16 mouse cellular contexts compared by ENCODE assay signal in the genomic region with DNA sequence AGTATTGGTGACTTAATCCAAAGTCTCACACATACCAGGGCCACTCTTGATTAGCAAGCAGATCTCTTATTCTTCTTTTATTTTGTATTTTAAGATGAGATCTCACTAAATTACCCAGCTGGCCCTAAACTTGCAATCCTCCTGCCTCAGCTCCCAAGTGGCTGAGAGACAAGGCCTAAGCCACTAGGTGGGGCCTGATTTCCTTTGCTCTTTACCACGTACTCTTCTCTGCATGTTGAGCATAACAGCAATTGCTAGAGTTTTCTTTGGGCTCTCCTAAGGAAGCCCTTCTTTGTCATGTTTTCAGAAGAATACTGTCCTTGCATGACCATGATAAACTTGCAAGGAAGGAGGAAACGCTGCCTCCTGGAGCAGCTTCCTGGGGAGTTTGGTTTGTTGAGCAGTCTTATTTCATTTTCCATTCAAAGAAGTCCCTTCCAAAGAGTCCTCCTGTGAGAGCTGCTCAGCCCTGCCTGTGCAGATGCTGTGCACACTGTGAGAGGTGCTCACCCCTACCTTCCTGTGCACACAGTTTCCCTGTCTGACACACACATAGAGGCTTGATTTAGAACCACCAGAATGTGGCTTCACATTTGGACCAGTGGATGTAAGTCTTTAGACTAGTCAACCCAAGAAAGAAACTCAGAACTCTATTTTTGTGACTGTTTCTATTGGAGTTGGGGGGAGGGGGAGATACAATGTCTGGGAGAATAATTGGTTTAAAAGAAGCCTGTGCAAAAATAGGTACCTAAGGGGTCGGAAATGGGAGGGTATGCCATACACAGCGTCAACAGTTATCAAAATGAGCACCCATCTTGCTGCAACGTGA. TPM values are rescaled to one million over a fixed set of nuclear protein-coding genes. Genes with fewer than 3 reads are reported as not detected.
DNase-seq lines count a peak whose midpoint lies in the region; ATAC-seq and TF ChIP-seq lines count a peak whose summit lies in the region.
"Had no signal": no experiment of that assay in that cellular context is flagged by ENCODE, and none has a peak within 500 bp of the region (broad histone marks: within the 10 kb centered on the region; RNA-seq: fewer than 3 reads in every experiment).

No protein-coding gene starts in this region.

- TF ChIP-seq POLR2A in CH12.LX (IDR thresholded peaks at IDR 0.05; ENCODE audit: low read depth, low read length): no peak

- peak overlapping the region; percentile 87 for H3K4me3 ChIP-seq in megakaryocyte, embryonic 14.5 days (replicated peaks)
- no peak overlapping the region for H3K4me3 ChIP-seq in CH12.LX (replicated peaks in 1 of 3; ENCODE audit: low read depth in 2 of 3, low read length in 2 of 3, poor library complexity in 1 of 3)
- H3K4me3 ChIP-seq in embryonic facial prominence, embryonic 10.5 days: no peak overlapping the region
- H3K4me3 ChIP-seq: gastrocnemius, adult 2 months; limb, embryonic 15.5 days had no signal

- peaks cover 94% of the 10 kb centered on the region for H3K36me3 ChIP-seq in megakaryocyte, embryonic 14.5 days (replicated peaks; ENCODE audit: low read length)
- H3K36me3 ChIP-seq in CH12.LX (replicated peaks in 1 of 2; ENCODE audit: control insufficient read depth in 1 of 2, insufficient read depth in 1 of 2, low read length in 1 of 2): peaks cover 4 to 61% of the 10 kb centered on the region in 2 experiments
- no peaks in the 10 kb centered on the region for H3K36me3 ChIP-seq in embryonic facial prominence, embryonic 10.5 days (replicated peaks)
- H3K36me3 ChIP-seq: limb, embryonic 15.5 days had no signal

- H3K4me1 ChIP-seq in megakaryocyte, embryonic 14.5 days: peaks cover 98% of the 10 kb centered on the region
- H3K4me1 ChIP-seq in CH12.LX (ENCODE audit: control insufficient read depth in 1 of 2, insufficient read depth in 2 of 2): peaks cover 11 to 62% of the 10 kb centered on the region in 2 experiments
- H3K4me1 ChIP-seq in embryonic facial prominence, embryonic 10.5 days: peaks cover 5% of the 10 kb centered on the region

- in situ Hi-C loops in CH12.LX (cut with MboI; ENCODE audit: low pct_ligation_motif_present, low pct_unique_long_range_greater_than_20kb, low sequenced_read_pairs): no loop called here

- peak in 1 of 2 experiments; percentile 61; a peak in 2 of 4 replicates for TF ChIP-seq CTCF in CH12.LX (conservative IDR thresholded peaks at IDR 0.05 in 1 of 2, IDR thresholded peaks at IDR 0.05 in 1 of 2; ENCODE audit: low read depth in 2 of 2, low read length in 2 of 2)

- peak overlapping the region; percentile 39; the same call in 1 of the 2 replicates for H3K4me2 ChIP-seq in CH12.LX (ENCODE audit: insufficient read depth, low read depth, poor library complexity, severe bottlenecking)
- H3K4me2 ChIP-seq: limb, embryonic 15.5 days had no signal

- no peaks in the 10 kb centered on the region for H3K9me3 ChIP-seq in megakaryocyte, embryonic 14.5 days
- H3K9me3 ChIP-seq in CH12.LX (replicated peaks; ENCODE audit: low read length): no peaks in the 10 kb centered on the region
- H3K9me3 ChIP-seq in embryonic facial prominence, embryonic 10.5 days: no peaks in the 10 kb centered on the region
- H3K9me3 ChIP-seq: limb, embryonic 15.5 days had no signal

- H3K79me2 ChIP-seq in CH12.LX (replicated peaks; ENCODE audit: control insufficient read depth, extremely low read depth, insufficient read depth, poor library complexity, severe bottlenecking): no peaks in the 10 kb centered on the region

- no peak for ATAC-seq in megakaryocyte, adult 5-6 weeks (ENCODE audit: poor library complexity, severe bottlenecking)
- peak; percentile 24 for ATAC-seq in inflammation-experienced regulatory T-cells, adult 6 months
- ATAC-seq: forebrain, embryonic 14.5 days; lung, postnatal 0 days had no signal

- TF ChIP-seq RAD21 in CH12.LX (IDR thresholded peaks at IDR 0.05; ENCODE audit: low read depth, low read length): peak; percentile 51

- H3K27ac ChIP-seq in CH12.LX (ENCODE audit: insufficient read depth, low read depth): no peak overlapping the region
- no peak overlapping the region for H3K27ac ChIP-seq in embryonic facial prominence, embryonic 10.5 days (replicated peaks)
- H3K27ac ChIP-seq: gastrocnemius, adult 2 months; limb, embryonic 15.5 days had no signal

- WGBS in embryonic facial prominence, embryonic 10.5 days: 71% methylated on average over 5 of the region's 5 CpGs

- dilution Hi-C loops in CH12.LX (cut with MboI; ENCODE audit: extremely low pct_ligation_motif_present, extremely low pct_unique_long_range_greater_than_20kb, low sequenced_read_pairs): no loop called here

- DNase-seq in CH12.LX (ENCODE audit: extremely low read depth): peak; percentile 55
- peak; percentile 49 for DNase-seq in thymus, postnatal 25 days
- no peak for DNase-seq in urinary bladder, postnatal 36 days (ENCODE audit: low spot score in 2 of 2)
- no peak for DNase-seq in embryonic facial prominence, embryonic 10.5 days (ENCODE audit: low spot score)
- DNase-seq: adrenal gland, postnatal 10 days; cerebellum, adult 9-10 months; gastrocnemius, adult 2 months; heart, postnatal 36 days; kidney, postnatal 14 days; retina, postnatal 1 day had no signal

- peak; percentile 11; the same call in 1 of the 2 replicates for TF ChIP-seq EP300 in CH12.LX (IDR thresholded peaks at IDR 0.05; ENCODE audit: low read length)

- H3K27me3 ChIP-seq in megakaryocyte, embryonic 14.5 days (replicated peaks): no peaks in the 10 kb centered on the region
- H3K27me3 ChIP-seq in CH12.LX (replicated peaks): no peaks in the 10 kb centered on the region
- H3K27me3 ChIP-seq in embryonic facial prominence, embryonic 10.5 days (replicated peaks; ENCODE audit: low read depth, poor library complexity, severe bottlenecking): 0 out of 2 replicates have a peak, but pooled peaks cover 5% of the 10 kb centered on the region
- H3K27me3 ChIP-seq: limb, embryonic 15.5 days had no signal

- H3K9ac ChIP-seq in CH12.LX (ENCODE audit: insufficient read depth, low read depth): no peak overlapping the region
- H3K9ac ChIP-seq: limb, embryonic 15.5 days had no signal

TF ChIP-seq in CH12.LX, 34 proteins besides CTCF, POLR2A, EP300 and RAD21:
- TF ChIP-seq CHD2 (IDR thresholded peaks at IDR 0.05; ENCODE audit: low read length) (peak; percentile 51; the same call in 1 of the 2 replicates), ZMIZ1 (IDR thresholded peaks at IDR 0.05; ENCODE audit: low read depth, low read length) (no peak), E2F4 (IDR thresholded peaks at IDR 0.05; ENCODE audit: insufficient replicate concordance, low read depth, low read length) (no peak), PAX5 (IDR thresholded peaks at IDR 0.05; ENCODE audit: low read length) (no peak), USF2 (conservative IDR thresholded peaks at IDR 0.05; ENCODE audit: low read depth, low read length) (no peak), RCOR1 (conservative IDR thresholded peaks at IDR 0.05; ENCODE audit: low read depth, low read length) (0 out of 2 replicates have a peak, but pooled peaks have one; percentile 33), ELF1 (IDR thresholded peaks at IDR 0.05; ENCODE audit: low read depth, low read length) (no peak), UBTF (IDR thresholded peaks at IDR 0.05; ENCODE audit: low read depth, low read length) (no peak), ETS1 (conservative IDR thresholded peaks at IDR 0.05; ENCODE audit: low read depth, low read length) (no peak; the same call in 1 of the 2 replicates), NRF1 (IDR thresholded peaks at IDR 0.05; ENCODE audit: low read depth, low read length) (no peak), KAT2A (IDR thresholded peaks at IDR 0.05; ENCODE audit: insufficient replicate concordance, low read length) (no peak), TBP (conservative IDR thresholded peaks at IDR 0.05; ENCODE audit: low read depth, low read length) (no peak), TCF12 (IDR thresholded peaks at IDR 0.05; ENCODE audit: low read depth, low read length) (peak; percentile 40; the same call in 1 of the 2 replicates), POLR2AphosphoS2 (IDR thresholded peaks at IDR 0.05; ENCODE audit: low read depth, low read length) (no peak), CHD1 (IDR thresholded peaks at IDR 0.05; ENCODE audit: low read depth, low read length) (no peak), ZC3H11A (IDR thresholded peaks at IDR 0.05; ENCODE audit: low read depth, low read length) (no peak), HCFC1 (IDR thresholded peaks at IDR 0.05; ENCODE audit: low read depth, low read length) (no peak), JUN (IDR thresholded peaks at IDR 0.05; ENCODE audit: insufficient read depth, low read depth, low read length) (no peak), MXI1 (IDR thresholded peaks at IDR 0.05; ENCODE audit: low read depth, low read length) (no peak), BHLHE40 (IDR thresholded peaks at IDR 0.05; ENCODE audit: low read depth, low read length) (peak; percentile 32), MAX (IDR thresholded peaks at IDR 0.05; ENCODE audit: low read length) (no peak), ZKSCAN1 (IDR thresholded peaks at IDR 0.05; ENCODE audit: borderline replicate concordance, low read depth, low read length) (no peak), SIN3A (IDR thresholded peaks at IDR 0.05; ENCODE audit: low read length) (no peak), USF1 (IDR thresholded peaks at IDR 0.05; ENCODE audit: low read depth, low read length) (no peak), MAFK (IDR thresholded peaks at IDR 0.05; ENCODE audit: insufficient replicate concordance, low read length) (no peak), SMC3 (IDR thresholded peaks at IDR 0.05; ENCODE audit: low read depth, low read length) (peak; percentile 53), GABPA (IDR thresholded peaks at IDR 0.05; ENCODE audit: insufficient replicate concordance, low read depth, low read length) (no peak), ZNF384 (IDR thresholded peaks at IDR 0.05; ENCODE audit: low read depth, low read length) (no peak), MAZ (IDR thresholded peaks at IDR 0.05; ENCODE audit: low read depth, low read length) (0 out of 2 replicates have a peak, but pooled peaks have one; percentile 13), MEF2A (IDR thresholded peaks at IDR 0.05; ENCODE audit: borderline replicate concordance, low read depth, low read length) (peak; percentile 57; the same call in 1 of the 2 replicates)

RNA-seq across cellular contexts. Expression of gene Runx1, which starts 11.4 kb away (rescaled TPM):
- polyA plus RNA-seq in megakaryocyte, embryonic 14.5 days (2012; ENCODE audit: insufficient read depth, low replicate concordance): 322 and 895 TPM in 2 replicates
- 93.4 and 112 TPM in 2 replicates for total RNA-seq in megakaryocyte, adult 5-6 weeks (2015)
- 44.7 and 61.5 TPM in 2 replicates for total RNA-seq in megakaryocyte, adult 5-6 weeks (2017)
- 4.7 and 5.9 TPM in 2 replicates for total RNA-seq in CH12.LX (2012; rRNA removed)
- total RNA-seq in CH12.LX (2014; rRNA removed): 3.1 and 3.2 TPM in 2 replicates
- 9.1 and 10.9 TPM in 2 replicates for polyA plus RNA-seq in CH12.LX (2012; ENCODE audit: insufficient read length, low read depth)
- 10 to 100 TPM; 28.0 to 47.0 (median 44.5) TPM for polyA plus RNA-seq in inflammation-experienced regulatory T-cells, adult 6 months (2017; shearing (Covaris generic))
- 3.0 and 3.1 TPM in 2 replicates for polyA plus RNA-seq in embryonic facial prominence, embryonic 10.5 days (2016; fragmentation: Nextera tagmentation; extraction: Ambion mirVana)

Comparison
In these comparisons a context has a peak if more than half of its experiments do, and no peak if none do; other contexts are left out.
1. DNase-seq: peak in CH12.LX (single experiment) and thymus, postnatal 25 days (single experiment); none in urinary bladder, postnatal 36 days (0 of 2) and embryonic facial prominence, embryonic 10.5 days (single experiment).